Mouse (Mus musculus): ENCODE data around the gene Stpg1. TPM values are rescaled to one million over a fixed set of nuclear protein-coding genes. Genes with fewer than 3 reads are reported as not detected.
A peak's percentile ranks its signal among the peaks of the same experiment; 100 is the strongest.

Stpg1 gene
- total RNA-seq, 2 experiments from 2014 or later = 1.1 to 2.3 TPM

DNA sequence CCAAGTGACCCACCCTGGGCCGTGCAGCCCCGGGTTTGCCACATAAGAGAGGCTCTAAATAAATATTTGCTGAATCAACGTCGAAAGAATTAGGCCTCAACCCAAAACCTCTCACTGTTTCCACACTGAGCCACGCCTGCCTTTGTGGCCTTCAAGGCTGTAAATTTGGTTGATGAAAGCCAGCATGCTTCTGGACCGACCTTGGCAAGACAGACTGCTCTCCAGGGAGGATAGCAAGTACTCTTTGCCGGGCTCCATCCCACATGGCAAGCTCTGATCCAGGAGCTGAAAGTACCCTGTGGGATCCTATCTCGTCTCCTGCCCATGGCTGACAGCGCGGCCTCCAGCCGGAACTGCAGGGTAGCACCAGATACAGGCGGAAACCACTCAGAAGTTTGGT, 14.9 kb downstream of the Stpg1 start:
- DNase-seq (ENCODE audit: low spot score in 2 of 2) = no peak

DNA sequence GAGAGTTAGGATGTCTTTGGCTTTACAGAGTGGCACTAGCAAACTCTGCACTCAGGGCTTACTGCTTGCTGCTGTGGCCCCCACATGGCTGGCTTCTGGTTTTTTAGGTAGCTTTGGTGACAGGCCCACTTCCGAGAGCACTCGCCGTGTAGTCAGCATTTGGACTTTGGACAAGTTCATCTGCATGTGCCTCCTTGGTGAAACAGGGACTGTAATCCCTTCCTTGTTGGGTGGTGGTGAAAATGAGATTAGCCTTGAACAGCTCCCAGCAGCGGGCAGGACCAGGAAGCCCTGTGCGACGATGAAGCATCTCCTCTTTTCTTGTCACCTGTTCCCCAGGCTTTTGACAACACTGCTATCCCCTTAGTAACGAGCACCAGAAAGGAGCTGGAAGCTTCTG, 19.3 kb downstream of the Stpg1 start:
- DNase-seq (ENCODE audit: low spot score in 2 of 2) = no peak

DNA sequence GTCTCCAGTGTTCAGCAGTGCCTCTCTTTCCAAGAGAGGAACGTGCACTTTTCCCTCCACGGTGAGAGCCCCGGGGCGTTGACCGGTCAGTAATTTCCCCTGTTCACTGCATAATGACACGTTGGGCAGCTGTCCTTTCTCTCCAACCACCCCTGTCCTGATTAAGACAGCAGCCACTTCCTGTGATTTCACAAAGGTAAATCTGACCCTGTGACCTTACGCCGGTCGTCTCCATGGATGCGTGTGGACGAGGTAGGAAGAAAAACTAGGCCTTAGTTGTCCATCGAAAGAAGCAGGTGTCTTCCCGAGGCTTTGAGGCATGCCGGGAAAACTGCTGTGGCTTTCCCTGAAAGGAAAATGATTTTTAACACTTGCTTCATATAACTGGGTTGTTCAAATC, 20.3 kb downstream of the Stpg1 start:
- DNase-seq (ENCODE audit: low spot score in 2 of 2) = no peak

DNA sequence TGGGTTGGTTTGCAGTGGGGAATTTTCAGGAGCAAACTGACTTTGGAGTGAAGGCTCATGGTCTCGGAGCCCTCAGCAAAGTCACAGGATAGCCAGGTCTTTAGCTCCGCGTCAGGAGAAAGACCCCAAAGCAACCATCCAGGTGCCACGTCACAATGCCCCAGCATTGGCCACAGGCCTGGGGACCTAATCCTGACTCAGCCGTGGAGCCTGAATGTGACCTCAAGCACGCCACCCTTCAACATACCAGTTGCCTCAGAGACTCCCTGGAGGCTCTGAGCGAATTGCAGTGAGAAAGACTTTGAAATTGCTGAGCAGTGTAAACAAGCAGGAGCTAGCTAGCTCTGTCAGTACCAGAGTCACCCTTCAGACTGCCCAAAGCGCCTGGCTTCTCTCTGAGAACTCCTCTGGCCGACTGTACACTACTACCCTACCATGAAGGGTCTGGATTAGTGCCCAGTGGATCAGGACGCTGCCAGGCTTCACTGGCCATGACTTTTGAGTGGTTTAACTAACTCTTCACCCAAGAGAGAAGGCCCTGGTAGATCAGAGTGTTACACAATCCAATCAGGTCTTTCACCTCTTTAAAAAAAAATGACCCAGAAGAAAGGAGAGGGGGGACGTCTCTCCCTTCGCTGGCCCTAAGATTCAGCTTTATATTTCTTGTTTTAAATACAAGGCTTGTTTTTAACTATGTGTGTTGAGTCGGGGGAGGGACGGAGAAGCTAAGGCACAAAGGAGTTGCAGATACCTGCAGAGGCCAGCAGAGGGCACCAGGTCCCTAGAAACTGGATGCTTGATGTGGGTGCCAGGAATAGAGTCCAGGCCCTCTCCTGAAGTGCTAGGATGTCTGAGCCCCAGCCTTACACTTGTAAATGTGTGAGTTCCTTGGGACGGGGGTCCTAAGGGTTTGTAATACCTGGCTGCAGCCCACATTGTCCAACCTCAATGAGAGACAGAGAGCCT, 22.0 kb downstream of the Stpg1 start:
- peak; percentile 60 to 61 for DNase-seq (ENCODE audit: low spot score in 2 of 2)

DNA sequence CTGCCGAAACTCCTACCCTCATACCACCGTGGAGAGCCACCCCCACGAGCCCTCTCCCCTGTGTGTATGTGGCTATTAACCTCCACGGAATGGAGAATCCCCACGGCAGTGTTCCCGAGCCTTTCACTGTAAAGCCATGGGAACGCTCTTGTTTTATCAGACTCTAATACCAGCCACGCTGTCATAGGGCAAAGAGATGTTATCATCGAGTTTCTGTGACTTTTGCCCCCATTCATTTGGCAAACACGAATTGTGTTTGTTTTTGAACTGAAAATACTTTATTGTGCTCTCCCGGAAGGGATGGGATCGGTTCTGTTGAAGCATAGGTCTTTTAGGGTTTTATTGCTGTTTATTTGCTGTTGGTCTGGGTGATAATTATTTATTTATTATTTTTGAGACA, 23.5 kb downstream of the Stpg1 start:
- no peak for DNase-seq (ENCODE audit: low spot score in 2 of 2)

DNA sequence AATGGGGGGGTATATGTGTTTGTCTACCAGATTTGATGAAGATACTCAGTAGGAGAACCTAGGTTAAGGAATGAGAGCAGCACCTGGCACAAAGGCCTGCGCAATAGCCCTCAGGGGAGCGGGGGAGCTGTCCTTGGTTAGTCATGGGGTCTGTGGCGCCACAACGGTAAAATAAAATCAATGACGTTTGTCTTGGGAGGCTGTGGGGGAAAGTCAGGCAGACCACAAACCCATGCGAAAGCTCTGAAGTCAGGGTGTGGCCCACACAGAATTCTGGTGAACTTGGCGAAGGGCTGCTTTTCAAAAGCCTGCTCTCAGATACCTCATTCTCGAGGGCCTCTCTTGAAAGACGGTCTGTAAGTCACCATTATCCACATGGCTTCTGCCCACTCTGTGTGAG, 25.8 kb downstream of the Stpg1 start:
- DNase-seq (ENCODE audit: low spot score in 2 of 2) = no peak

DNA sequence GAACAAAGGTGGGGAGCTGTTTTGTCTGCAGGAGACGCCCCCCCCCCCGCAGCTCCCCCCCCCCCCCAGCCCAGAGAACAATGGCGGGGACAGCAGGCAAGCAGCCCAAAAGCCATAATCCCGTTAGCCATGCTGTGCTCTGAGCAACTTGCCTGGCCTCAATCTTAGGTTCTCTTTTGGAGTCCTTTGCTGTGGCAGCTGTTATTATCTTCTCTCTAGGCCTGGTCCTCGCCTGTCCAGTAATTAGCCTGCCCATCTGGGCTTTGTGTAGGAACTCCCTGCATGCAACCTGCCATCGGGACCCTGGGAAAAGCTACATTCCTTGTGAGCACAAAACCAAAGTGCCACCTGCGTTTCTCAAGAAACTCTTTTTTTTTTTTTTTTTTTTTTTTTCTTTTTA, 29.3 kb downstream of the Stpg1 start:
- DNase-seq (ENCODE audit: low spot score in 2 of 2) = no peak

DNA sequence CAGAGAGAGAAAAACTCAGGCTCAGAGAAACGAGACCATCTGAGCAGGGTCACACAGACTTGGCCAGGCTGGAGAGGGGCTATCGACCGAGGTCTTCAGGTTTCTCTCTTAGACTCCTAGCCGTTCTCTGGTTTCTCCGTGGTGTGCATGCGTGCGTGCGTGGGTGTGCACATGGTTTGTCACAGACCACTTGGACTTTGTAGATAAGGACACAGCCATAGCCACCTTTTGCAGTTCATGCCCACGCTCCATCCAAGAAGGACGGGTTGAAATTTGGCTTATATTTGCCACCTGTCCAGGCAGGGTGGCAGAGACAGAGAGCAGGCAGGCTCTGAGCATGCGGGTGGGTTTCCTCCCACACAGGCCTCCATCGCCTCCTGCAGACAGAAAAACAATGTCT, 30.5 kb downstream of the Stpg1 start:
- no peak for DNase-seq (ENCODE audit: low spot score in 2 of 2)

DNA sequence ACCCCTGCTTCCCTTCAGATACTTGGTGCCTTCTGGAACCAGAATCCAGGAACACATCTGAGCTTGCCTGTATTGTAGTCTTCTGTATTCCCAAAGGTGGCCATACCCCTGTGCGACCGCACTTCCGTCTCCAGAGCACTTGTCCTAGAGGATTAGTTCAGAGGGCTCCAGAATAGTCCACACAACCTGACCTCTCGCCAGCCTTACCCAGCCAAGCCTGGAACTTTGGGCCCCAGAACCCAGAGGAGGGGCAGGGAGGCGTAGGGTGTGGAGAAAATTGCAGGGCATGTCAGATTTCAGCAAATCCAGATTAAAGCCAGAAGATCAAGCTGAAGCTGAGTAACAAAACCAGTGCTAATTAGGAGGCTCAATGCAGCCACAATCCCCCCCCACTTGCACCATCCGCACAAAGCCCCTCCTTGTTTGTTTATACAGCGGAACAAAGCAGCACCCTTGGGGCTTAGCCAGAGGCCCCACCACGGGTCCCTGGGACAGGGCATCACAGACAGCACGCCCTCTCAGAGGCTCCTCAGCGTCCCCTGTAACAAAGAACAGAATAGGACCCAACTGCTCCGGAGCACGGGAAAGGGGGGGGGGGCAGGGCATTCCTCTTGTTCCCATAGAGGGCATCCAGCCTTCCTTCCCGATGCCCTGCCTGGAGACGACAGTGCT, 31.6 kb downstream of the Stpg1 start:
- DNase-seq (ENCODE audit: low spot score in 2 of 2) = no peak

DNA sequence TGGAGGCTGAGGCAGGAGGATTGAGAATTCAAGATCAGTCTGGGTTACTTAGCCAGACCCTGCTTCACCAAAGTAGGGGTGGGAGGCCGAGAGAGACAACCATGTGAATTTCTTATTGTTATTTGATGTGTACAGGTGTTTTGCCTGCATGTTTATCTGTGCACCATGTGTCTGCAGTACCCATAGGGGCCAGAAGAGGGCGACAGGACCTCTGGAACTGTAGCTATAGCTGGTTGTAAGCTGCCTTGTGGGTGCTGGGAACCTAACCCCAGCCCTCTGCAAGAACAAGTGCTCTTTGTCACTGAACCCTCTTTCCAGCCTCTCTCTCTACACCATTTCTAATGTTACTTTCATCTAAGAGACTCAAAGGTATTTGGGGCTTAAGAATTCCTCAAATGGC, 35.7 kb downstream of the Stpg1 start:
- no peak for DNase-seq (ENCODE audit: low spot score in 2 of 2)

DNA sequence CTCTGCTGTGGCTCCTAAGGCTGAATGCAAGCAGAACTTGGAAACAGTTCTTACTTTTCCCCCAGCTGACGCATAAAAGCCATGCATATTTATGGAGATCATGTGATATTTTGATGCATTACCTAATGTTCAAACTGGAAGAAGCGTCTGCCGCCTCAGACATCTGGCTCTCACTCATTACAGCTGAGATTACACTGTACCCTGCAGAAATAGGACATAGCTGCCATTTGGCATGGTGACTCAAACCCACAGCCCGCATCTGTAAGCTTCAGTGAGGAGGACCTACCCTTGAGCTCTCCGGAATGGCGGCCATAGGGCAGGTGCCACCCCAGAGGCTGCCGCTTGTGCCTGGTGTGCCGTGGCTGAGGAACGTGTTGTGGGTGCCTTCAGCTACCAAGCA, 36.6 kb downstream of the Stpg1 start:
- DNase-seq (ENCODE audit: low spot score in 2 of 2) = peak in 1 of 2 experiments; percentile 22

DNA sequence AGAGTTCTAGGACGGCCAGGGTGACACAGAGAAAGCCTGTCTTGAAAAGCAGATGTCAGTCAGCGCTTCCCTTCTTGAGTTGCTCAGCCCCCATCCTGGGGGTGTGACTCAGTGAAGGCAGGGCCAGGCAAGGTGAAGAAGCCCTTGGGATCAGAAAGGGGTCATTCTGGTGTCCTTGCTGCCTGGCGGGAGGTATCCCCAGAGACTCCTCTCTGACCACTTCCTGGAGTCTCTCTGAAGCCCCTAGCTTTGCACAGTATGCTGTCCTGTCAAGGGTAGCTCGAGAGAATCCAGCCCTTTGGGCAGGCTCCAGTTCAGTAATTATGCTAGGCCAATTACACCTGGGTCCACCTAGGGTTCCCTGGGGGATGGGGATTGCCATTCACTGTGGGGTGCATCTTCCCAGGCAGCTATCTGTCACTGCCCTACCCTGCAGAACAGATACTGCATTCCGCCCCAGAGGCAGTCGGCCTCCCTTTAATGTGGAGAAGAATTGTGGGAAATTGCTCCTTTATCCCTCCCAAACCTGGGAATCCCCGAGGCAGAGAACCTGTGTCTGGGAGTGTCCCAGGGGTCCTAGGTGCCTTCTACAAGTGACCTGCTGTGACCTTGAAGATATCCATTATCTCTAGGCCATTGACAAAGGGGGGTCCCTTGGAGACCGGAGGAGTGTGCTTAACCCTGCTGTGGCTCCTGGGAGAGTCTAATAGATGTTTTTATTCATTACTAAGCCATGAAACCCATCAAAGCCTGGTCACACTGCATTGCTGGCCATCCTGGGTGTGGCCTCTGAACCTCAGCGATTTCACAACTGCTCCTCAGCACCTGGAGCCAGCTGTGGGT, 37.4 kb downstream of the Stpg1 start:
- no peak for DNase-seq (ENCODE audit: low spot score in 2 of 2)

DNA sequence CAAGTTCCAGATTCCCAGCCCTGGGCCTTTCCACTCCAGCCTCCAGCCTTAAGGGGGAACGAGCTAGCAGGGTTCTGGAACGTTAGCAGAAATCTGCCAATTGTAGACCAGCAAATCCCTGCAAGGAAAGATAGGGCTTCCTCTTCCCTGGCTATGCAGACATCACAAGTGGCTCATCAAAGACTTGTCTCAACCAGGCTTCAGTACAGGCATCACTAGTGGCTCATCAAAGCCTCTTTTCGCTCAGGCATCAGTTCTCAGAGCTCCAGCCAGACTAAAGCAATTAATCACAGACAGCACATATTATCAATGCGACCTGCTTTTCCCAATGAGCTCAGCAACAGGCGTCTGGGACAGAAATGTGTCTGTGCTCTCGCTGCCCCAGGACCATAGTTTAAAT, 38.4 kb downstream of the Stpg1 start:
- no peak for DNase-seq (ENCODE audit: low spot score in 2 of 2)

DNA sequence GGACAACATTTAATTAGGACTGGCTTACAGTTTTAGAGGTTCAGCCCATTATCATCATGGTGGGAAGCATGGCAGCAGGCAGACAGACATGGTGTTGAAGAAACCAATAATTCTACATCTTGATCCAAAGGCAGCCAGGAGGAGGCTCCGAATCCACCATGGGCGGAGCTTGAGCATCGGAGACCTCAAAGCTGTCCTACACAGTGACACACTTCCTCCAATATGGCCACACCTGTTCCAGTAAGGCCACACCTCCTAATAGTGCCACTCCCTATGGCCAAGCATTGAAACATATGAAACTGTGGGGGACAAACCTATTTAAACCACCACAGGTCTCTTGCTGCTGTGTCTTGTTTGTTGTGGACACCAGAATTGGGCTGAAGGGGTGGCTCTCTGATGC, 40.4 kb downstream of the Stpg1 start:
- DNase-seq (ENCODE audit: low spot score in 2 of 2) = no peak

DNA sequence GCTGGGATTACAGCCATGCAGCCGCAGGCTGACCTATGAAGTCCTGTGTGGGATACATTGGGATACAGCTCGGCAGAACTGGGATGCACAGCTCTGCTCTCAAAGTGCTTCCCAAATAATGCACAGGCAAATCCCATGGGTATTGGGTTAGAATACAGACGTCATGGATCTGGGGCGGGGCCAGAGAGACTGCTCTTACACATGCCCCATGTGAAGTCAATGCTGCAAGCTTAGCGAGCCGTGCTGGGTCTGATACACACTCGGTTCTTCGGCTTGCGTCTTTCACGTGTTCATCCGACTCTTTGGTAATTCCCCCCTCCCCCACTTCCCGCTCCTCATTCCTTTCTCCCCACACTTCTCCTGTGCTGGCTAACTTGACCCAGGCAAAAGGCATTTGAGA, 44.5 kb downstream of the Stpg1 start:
- no peak for DNase-seq (ENCODE audit: low spot score in 2 of 2)

DNA sequence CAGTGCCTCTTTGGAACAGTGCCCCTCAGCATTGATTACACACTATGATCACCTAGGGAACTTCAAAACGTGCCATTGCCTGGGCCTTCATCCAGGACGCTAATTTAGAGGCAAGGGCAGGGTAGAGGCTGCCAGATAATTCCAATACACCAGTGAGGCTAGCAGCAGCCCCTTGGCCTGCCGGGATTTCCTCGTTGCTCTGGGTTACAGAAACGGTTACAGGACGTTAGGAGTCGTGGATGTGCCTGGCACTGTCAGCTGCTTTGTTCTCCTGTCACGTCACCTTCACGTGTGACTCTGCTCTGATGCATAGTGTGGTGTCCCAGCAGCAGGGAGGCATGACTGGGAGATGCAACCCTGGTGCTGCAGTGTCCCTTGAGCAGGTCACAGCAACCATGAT, 45.5 kb downstream of the Stpg1 start:
- DNase-seq (ENCODE audit: low spot score in 2 of 2) = peak; percentile 22 to 35

DNA sequence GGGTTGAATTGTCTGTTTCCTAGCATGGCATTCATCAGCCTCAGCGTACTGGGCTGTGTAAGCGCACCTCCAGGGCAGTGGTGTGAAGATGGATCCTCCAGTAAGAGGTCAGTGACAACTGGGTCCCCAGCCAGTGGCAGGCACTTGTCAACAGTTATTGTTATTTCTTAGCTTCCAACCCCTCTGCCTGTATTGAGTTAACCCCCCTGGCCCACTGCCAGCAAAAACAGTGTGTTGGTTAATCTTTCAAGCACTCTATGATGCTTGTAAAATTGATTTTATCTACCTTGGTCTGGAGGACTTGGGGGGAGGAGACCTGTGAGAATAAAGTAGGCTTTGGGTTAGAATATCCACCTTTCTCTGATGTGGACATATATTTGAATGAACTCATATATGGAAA, 49.7 kb downstream of the Stpg1 start:
- DNase-seq (ENCODE audit: low spot score in 2 of 2) = no peak

DNA sequence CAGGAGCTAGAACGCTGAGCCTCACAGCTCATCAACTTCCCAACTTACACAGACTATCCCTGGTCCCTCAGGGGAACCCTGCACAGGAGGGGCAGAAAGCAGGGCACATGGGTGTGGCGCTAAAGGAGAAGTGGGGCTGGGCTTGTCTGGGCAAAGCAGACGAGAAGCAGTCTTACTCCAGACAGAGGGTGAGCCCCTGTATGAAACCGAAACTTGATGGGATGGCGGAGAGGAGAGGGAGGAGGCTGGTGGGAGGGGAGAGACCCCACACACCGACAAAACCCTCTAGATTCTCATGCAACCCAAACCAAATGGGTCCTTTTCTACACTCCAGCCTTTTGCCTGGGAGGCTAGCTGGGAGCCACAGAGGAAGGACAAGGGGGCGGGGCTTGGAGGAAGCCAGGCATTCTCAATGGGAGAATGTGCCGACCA, 50.5 kb downstream of the Stpg1 start:
- no peak for DNase-seq (ENCODE audit: low spot score in 2 of 2)

DNA sequence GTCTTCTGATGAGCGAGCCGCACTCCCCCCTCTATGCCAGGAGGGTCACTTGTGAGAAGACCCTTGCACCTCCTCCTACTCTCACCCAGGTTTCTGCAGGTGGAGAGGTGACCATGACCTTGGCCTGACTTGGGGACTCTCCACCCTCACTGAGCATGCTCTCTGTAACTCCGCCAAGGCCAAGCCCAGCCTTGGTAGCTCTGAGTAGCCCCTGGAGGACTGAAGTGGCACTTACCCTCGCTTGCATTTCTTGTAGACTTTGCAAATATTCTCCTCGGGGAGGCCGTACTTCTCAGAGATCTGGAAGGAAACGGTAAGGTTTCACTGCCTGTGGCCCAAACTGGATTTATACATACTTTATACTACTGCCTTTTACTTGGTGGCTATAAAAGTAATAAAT, 51.4 kb downstream of the Stpg1 start:
- DNase-seq (ENCODE audit: low spot score in 2 of 2) = no peak

DNA sequence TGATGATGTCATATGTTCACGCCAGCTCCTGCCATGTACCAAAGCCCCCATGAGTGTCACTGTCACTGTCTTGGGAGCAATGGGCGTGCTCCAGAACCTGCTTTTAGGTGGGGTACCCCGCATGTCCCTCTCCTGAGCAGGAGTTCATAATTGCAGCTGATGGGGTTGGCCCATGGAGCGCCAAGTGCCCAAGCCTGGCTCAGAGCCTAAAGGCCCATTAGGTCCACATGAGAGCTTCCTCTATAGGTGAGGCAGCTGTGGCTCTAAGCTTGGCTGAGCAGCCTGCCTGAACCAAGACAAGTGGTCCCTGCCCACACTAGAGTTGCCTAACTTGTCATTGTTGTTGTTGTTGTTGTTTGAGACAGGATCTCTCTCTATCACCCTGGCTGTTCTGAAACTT, 52.2 kb downstream of the Stpg1 start:
- no peak for DNase-seq (ENCODE audit: low spot score in 2 of 2)

DNA sequence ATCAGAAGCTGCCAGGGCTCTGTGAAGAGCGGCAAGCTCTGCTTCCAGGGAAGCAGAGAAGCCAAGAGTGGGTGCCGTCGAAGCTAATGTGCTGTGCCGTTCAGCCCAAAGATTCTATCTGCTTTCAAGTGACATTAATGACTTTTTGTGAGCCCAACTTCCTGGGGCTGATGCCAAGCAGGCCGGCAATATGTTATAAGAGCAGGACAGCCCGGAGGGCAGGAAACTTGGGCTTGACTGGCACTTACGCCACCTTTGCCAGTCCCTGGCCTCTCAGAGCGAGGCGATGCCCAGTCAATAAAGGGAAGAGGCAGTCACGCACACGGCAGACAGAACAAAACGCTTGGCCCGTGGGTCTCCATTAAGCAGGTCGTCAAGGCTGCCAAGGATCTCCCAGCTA, 53.0 kb downstream of the Stpg1 start:
- no peak for DNase-seq (ENCODE audit: low spot score in 2 of 2)

DNA sequence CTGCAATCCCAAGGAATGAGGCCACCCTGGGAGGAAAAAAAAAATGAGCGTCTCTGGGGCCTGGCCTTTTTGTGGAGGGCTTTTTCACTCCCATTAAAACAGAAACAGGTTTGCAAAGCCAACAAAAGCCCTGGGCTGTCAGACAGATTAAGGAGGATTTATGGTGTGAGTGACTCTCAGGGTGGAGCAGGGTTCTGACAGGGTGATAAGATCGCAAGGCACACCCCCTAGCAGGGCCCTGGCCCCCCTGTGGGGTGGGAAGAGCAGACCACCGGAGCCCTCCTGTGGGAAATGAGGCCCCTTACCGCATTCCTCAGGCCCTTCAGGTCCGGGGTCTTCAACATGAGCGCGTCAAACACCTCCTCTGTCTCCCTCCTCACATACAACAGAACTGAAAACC, 53.5 kb downstream of the Stpg1 start:
- no peak for DNase-seq (ENCODE audit: low spot score in 2 of 2)

Data from layer of hippocampus, postnatal 10 days (tissue).